Mouse (Mus musculus): Measurements from ENCODE around the gene Plod2.

- TF ChIP-seq RCOR1 (conservative IDR thresholded peaks at IDR 0.05; ENCODE audit: low read depth, low read length) (no peak), ZMIZ1 (IDR thresholded peaks at IDR 0.05; ENCODE audit: low read depth, low read length) (no peak), TBP (conservative IDR thresholded peaks at IDR 0.05; ENCODE audit: low read depth, low read length) (no peak), EP300 (IDR thresholded peaks at IDR 0.05; ENCODE audit: low read length) (no peak), ZKSCAN1 (IDR thresholded peaks at IDR 0.05; ENCODE audit: borderline replicate concordance, low read depth, low read length) (no peak), POLR2A (IDR thresholded peaks at IDR 0.05; ENCODE audit: low read depth, low read length) (no peak), UBTF (IDR thresholded peaks at IDR 0.05; ENCODE audit: low read depth, low read length) (no peak), MEF2A (IDR thresholded peaks at IDR 0.05; ENCODE audit: borderline replicate concordance, low read depth, low read length) (no peak), CTCF (conservative IDR thresholded peaks at IDR 0.05 in 1 of 2, IDR thresholded peaks at IDR 0.05 in 1 of 2; ENCODE audit: low read depth in 2 of 2, low read length in 2 of 2) (no peak), USF2 (conservative IDR thresholded peaks at IDR 0.05; ENCODE audit: low read depth, low read length) (no peak), ZC3H11A (IDR thresholded peaks at IDR 0.05; ENCODE audit: low read depth, low read length) (no peak), E2F4 (IDR thresholded peaks at IDR 0.05; ENCODE audit: insufficient replicate concordance, low read depth, low read length) (no peak), HCFC1 (IDR thresholded peaks at IDR 0.05; ENCODE audit: low read depth, low read length) (no peak), NRF1 (IDR thresholded peaks at IDR 0.05; ENCODE audit: low read depth, low read length) (no peak)
Measured at GRCm38 (mm10) chr9:92524506-92524905, 17.5 kb upstream of the Plod2 start.

All from CH12.LX (cell line).